Mouse (Mus musculus): ENCODE measurements around the gene Cbfa2t2. TPM values are rescaled to one million over a fixed set of nuclear protein-coding genes. Genes with fewer than 3 reads are reported as not detected.

Gene Cbfa2t2
- polyA plus RNA-seq, 1 experiment, result 9.8 TPM

DNA sequence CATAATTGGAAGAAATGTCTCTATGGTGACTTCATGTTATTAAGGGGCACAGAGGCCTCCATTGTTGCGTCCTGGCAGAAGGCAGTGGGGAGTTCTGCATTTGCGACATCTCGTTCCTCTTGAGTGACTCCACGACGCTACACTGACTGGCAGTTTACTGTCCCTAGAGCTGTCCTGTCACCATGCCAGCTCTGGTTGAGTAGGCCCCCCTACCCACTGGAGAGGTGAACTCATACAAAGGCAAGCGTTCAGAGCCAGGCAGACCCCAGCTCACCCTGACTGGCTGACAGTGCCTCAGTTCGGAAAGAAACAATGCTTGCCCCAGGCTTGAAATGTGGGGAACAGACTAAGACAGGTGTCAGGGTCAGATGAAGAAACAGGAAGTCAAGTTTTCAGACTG lies 138.0 kb downstream of the Cbfa2t2 start:
- H3K27ac ChIP-seq (ENCODE audit: insufficient read depth, low read depth, low read length), result no peak overlapping the region
- no peak overlapping the region for H3K4me3 ChIP-seq (ENCODE audit: low read depth, low read length)
- no peaks in the 10 kb centered on the region for H3K4me1 ChIP-seq (ENCODE audit: control insufficient read depth, insufficient read depth, insufficient read length, low read length)
- no peaks in the 10 kb centered on the region for H3K27me3 ChIP-seq (ENCODE audit: control insufficient read depth, insufficient read depth, low read length)
- H3K36me3 ChIP-seq (ENCODE audit: control insufficient read depth, insufficient read depth, low read length), result no peaks in the 10 kb centered on the region
- TF ChIP-seq CTCF (IDR thresholded peaks at IDR 0.05; ENCODE audit: extremely low read depth, insufficient read length, insufficient replicate concordance, low read depth, low read length), result no peak
- no peak for TF ChIP-seq POLR2A (IDR thresholded peaks at IDR 0.05; ENCODE audit: low read depth, low read length)
- WGBS, result 78% methylated on average over 7 of the region's 7 CpGs

- H3K4me3 ChIP-seq (ENCODE audit: low read depth, low read length), result no peak overlapping the region
- H3K27ac ChIP-seq (ENCODE audit: insufficient read depth, low read depth, low read length), result no peak overlapping the region
- 76% methylated on average over 12 of the region's 12 CpGs for WGBS
- TF ChIP-seq CTCF (IDR thresholded peaks at IDR 0.05; ENCODE audit: extremely low read depth, insufficient read length, insufficient replicate concordance, low read depth, low read length), result no peak
- no peak for TF ChIP-seq POLR2A (IDR thresholded peaks at IDR 0.05; ENCODE audit: low read depth, low read length)
- H3K27me3 ChIP-seq (ENCODE audit: control insufficient read depth, insufficient read depth, low read length), result no peaks in the 10 kb centered on the region
- H3K4me1 ChIP-seq (ENCODE audit: control insufficient read depth, insufficient read depth, insufficient read length, low read length), result 0 out of 2 replicates have a peak, but pooled peaks cover 3% of the 10 kb centered on the region
- H3K36me3 ChIP-seq (ENCODE audit: control insufficient read depth, insufficient read depth, low read length), result no peaks in the 10 kb centered on the region
These were observed 140.8 kb downstream of the Cbfa2t2 start for GRCm38 (mm10) chr2:154576876-154577743.

DNA sequence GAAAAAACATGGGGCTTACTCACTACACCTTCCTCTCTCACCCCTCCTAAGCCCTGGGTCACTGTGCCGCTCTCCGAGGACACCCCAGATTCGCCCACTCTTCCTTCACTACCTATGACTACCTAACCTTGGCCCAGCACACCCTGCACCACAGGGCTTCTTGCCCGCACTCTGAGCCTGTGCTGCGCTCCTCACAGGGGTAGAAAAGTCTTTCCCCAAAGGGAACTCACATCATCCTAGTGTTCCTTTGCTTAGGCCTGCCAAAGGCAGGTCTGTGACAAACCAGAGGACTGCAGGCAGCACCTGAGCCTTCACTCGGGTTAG lies 141.4 kb downstream of the Cbfa2t2 start:
- H3K27ac ChIP-seq (ENCODE audit: insufficient read depth, low read depth, low read length), result no peak overlapping the region
- 0 out of 2 replicates have a peak, but pooled peaks cover 3% of the 10 kb centered on the region for H3K4me1 ChIP-seq (ENCODE audit: control insufficient read depth, insufficient read depth, insufficient read length, low read length)
- H3K36me3 ChIP-seq (ENCODE audit: control insufficient read depth, insufficient read depth, low read length), result no peaks in the 10 kb centered on the region
- 95% methylated on average over 6 of the region's 6 CpGs for WGBS
- H3K4me3 ChIP-seq (ENCODE audit: low read depth, low read length), result no peak overlapping the region
- TF ChIP-seq POLR2A (IDR thresholded peaks at IDR 0.05; ENCODE audit: low read depth, low read length) (no peak), CTCF (IDR thresholded peaks at IDR 0.05; ENCODE audit: extremely low read depth, insufficient read length, insufficient replicate concordance, low read depth, low read length) (no peak)
- no peaks in the 10 kb centered on the region for H3K27me3 ChIP-seq (ENCODE audit: control insufficient read depth, insufficient read depth, low read length)

- Histone ChIP-seq H3K36me3 (ENCODE audit: control insufficient read depth, insufficient read depth, low read length) (no peaks in the 10 kb centered on the region), H3K27ac (ENCODE audit: insufficient read depth, low read depth, low read length) (no peak overlapping the region), H3K4me3 (ENCODE audit: low read depth, low read length) (no peak overlapping the region), H3K4me1 (ENCODE audit: control insufficient read depth, insufficient read depth, insufficient read length, low read length) (0 out of 2 replicates have a peak, but pooled peaks cover 3% of the 10 kb centered on the region), H3K27me3 (ENCODE audit: control insufficient read depth, insufficient read depth, low read length) (no peaks in the 10 kb centered on the region)
- WGBS, result 76% methylated on average over 8 of the region's 8 CpGs
- TF ChIP-seq POLR2A (IDR thresholded peaks at IDR 0.05; ENCODE audit: low read depth, low read length) (no peak), CTCF (IDR thresholded peaks at IDR 0.05; ENCODE audit: extremely low read depth, insufficient read length, insufficient replicate concordance, low read depth, low read length) (no peak)
These were observed 144.3 kb downstream of the Cbfa2t2 start for GRCm38 (mm10) chr2:154580586-154580985.

GRCm38 (mm10) chr2:154581421-154581820 lies 145.1 kb downstream of the Cbfa2t2 start:
- Histone ChIP-seq H3K36me3 (ENCODE audit: control insufficient read depth, insufficient read depth, low read length) (no peaks in the 10 kb centered on the region), H3K4me1 (ENCODE audit: control insufficient read depth, insufficient read depth, insufficient read length, low read length) (0 out of 2 replicates have a peak, but pooled peaks cover 3% of the 10 kb centered on the region), H3K4me3 (ENCODE audit: low read depth, low read length) (no peak overlapping the region), H3K27ac (ENCODE audit: insufficient read depth, low read depth, low read length) (no peak overlapping the region), H3K27me3 (ENCODE audit: control insufficient read depth, insufficient read depth, low read length) (no peaks in the 10 kb centered on the region)
- 97% methylated on average over 1 of the region's 1 CpGs for WGBS
- TF ChIP-seq POLR2A (IDR thresholded peaks at IDR 0.05; ENCODE audit: low read depth, low read length) (no peak), CTCF (IDR thresholded peaks at IDR 0.05; ENCODE audit: extremely low read depth, insufficient read length, insufficient replicate concordance, low read depth, low read length) (no peak)

DNA sequence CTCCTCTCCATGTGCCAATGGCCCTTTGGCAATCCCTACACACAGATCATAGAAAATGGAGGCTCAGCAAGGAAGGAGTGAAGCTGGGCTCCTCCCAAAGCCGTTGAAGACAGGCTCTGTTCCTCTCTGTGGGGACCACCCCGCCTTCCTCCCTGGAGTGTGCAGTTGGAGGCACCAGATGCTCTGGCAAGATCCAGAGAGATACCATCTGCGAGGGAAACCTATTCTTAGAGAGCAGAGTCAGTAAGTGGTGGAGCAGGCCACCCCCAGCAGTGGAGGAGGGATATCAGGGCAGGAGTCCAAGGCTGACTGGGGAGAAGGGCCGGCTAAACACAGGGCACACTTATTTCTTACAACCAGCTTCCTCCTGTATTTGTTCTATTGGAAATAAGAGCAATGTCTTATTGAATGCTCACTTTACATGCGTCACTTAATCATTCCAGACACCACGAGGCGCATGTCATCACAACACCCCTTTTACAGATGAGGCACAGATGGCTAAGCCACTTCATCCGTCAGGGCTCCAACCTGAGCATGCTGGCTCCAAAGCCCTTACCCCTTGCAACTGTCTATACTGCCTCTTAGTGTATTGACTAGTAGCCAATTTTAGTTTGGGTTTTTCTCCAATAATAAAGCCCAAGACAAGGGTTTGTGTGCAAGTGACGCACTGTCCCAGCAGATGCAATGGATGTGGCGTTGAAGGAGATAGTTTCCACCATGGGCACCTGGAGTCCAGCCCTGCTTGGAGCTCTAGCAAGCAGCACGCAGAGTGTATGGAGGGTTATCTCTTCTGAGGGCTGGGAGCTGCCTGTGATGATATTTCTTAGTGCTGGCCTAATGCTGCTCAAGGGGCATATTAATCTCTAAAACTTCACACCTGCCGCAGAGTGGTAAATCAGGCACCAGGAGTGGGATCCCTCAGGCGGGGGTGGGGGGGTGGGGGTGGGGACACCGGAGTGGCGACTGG lies 147.9 kb downstream of the Cbfa2t2 start:
- Histone ChIP-seq H3K36me3 (ENCODE audit: control insufficient read depth, insufficient read depth, low read length) (peaks cover 12% of the 10 kb centered on the region), H3K27ac (ENCODE audit: insufficient read depth, low read depth, low read length) (no peak overlapping the region), H3K27me3 (ENCODE audit: control insufficient read depth, insufficient read depth, low read length) (no peaks in the 10 kb centered on the region), H3K4me1 (ENCODE audit: control insufficient read depth, insufficient read depth, insufficient read length, low read length) (0 out of 2 replicates have a peak, but pooled peaks cover 3% of the 10 kb centered on the region), H3K4me3 (ENCODE audit: low read depth, low read length) (no peak overlapping the region)
- TF ChIP-seq POLR2A (IDR thresholded peaks at IDR 0.05; ENCODE audit: low read depth, low read length) (no peak), CTCF (IDR thresholded peaks at IDR 0.05; ENCODE audit: extremely low read depth, insufficient read length, insufficient replicate concordance, low read depth, low read length) (no peak)
- WGBS, result 60% methylated on average over 15 of the region's 15 CpGs
